Mouse (Mus musculus) ES-Bruce4 (cell line): ENCODE data around the gene Diras1.

ENCODE experiments used
- CTCF ChIP-seq: IDR thresholded peaks from one replicate; pipeline ENCODE4 v1.8.1; 2011; ENCODE audit warnings: low read depth, low read length
- POLR2A ChIP-seq: IDR thresholded peaks from one replicate; pipeline ENCODE4 v1.8.1; 2011; ENCODE audit warnings: low read length; ENCODE audit not compliant: insufficient read depth

GRCm38 (mm10) chr10:80998021-80998420 is 27.4 kb downstream of the Diras1 start:
- no peak for TF ChIP-seq CTCF
- no peak for TF ChIP-seq POLR2A
